8 mouse cellular contexts compared by ENCODE assay signal in the genomic region with DNA sequence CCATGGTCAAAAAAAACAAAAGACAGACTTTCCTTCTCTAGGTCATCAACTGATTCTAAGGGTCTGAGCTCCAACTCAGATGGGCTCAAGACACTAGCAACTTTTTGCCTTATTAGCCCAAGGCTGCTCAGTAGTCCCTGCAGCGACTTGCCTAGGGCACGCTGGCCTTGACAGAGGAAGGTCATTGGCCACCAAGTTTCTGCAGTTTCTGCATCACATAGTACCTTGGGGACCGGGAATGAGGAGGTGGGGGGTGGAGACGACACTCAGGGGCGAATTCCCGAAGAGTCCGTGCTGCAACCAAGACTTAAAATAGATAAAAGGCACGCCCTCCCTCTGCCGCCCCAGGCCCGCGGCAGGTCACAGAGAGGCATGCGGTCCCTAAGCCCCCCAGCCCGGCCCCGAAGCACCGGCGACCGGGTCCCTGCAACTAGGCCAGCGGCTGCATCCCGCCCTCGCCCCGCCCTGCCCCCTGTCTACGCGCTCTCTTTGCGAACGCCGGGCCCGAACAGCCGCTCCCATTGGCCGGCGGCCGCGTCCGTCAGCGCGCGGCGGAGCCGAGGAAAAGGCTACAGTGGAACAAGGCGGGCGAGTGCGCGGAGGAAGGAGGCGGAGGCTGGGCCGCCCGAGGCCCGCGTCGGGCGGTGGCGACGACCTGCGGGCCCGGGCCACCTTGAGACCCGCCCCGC. TPM values are rescaled to one million over a fixed set of nuclear protein-coding genes. Genes with fewer than 3 reads are reported as not detected.
A peak's percentile ranks its signal among the peaks of the same experiment; 100 is the strongest.
DNase-seq lines count a peak whose midpoint lies in the region; ATAC-seq lines count a peak whose summit lies in the region.

No protein-coding gene starts in this region.

- no peaks in the 10 kb centered on the region for H3K36me3 ChIP-seq in hindbrain, embryonic 16.5 days (ENCODE audit: control insufficient read depth, insufficient read depth, low read length)
- H3K36me3 ChIP-seq in macrophage (ENCODE audit: inconsistent target), result no peaks in the 10 kb centered on the region

- H3K27ac ChIP-seq in hindbrain, embryonic 16.5 days (ENCODE audit: low read depth, low read length), result peak overlapping the region; percentile 94
- H3K27ac ChIP-seq in macrophage, result no peak overlapping the region

- ATAC-seq in hindbrain, embryonic 16.5 days, result peak; percentile 96

- H3K9me3 ChIP-seq in hindbrain, embryonic 16.5 days (ENCODE audit: control insufficient read depth, low read length), result no peaks in the 10 kb centered on the region

- H3K4me1 ChIP-seq in hindbrain, embryonic 16.5 days (ENCODE audit: control insufficient read depth, insufficient read depth, low read depth, low read length), result peaks cover 25% of the 10 kb centered on the region

- peak overlapping the region; percentile 98 for H3K9ac ChIP-seq in hindbrain, embryonic 16.5 days (ENCODE audit: low read depth, low read length)

- H3K4me3 ChIP-seq in hindbrain, embryonic 16.5 days (ENCODE audit: low read length), result peak overlapping the region; percentile 79
- peak overlapping the region; percentile 33 for H3K4me3 ChIP-seq in macrophage (ENCODE audit: inconsistent target)

- peak; percentile 88 for DNase-seq in R1 (ENCODE audit: low read depth, low spot score)
- peak; percentile 98 to 99 for DNase-seq in cerebellum, postnatal 25 days
- DNase-seq in frontal cortex, postnatal 36 days (ENCODE audit: low spot score in 2 of 2), result peak; percentile 93 to 94
- DNase-seq in left cerebral cortex, adult 18-20 months (ENCODE audit: low spot score in 2 of 2), result peak; percentile 92 to 95
- peak; percentile 96 for DNase-seq in right cerebral cortex, adult 18-20 months
- peak; percentile 85 for DNase-seq in urinary bladder, postnatal 10 days (ENCODE audit: low spot score)

- H3K79me2 ChIP-seq in macrophage (ENCODE audit: inconsistent target), result no peaks in the 10 kb centered on the region

- H3K4me2 ChIP-seq in hindbrain, embryonic 16.5 days (ENCODE audit: low read length), result peak overlapping the region; percentile 87

- under 1% methylated on average over 34 of the region's 55 CpGs for WGBS in hindbrain, embryonic 16.5 days
- 3% methylated on average over 33 of the region's 55 CpGs for WGBS in macrophage (ENCODE audit: missing documents)

- no peaks in the 10 kb centered on the region; the same call in 1 of the 2 replicates for H3K27me3 ChIP-seq in hindbrain, embryonic 16.5 days (replicated peaks; ENCODE audit: control insufficient read depth, insufficient read depth, low read length)

RNA-seq across cellular contexts. Expression of a gene that starts 0.7 kb away (rescaled TPM):
- polyA plus RNA-seq in hindbrain, embryonic 16.5 days (2015; fragmentation: Nextera tagmentation; extraction: Ambion mirVana), result 1.9 and 2.3 TPM in 2 replicates
- total RNA-seq in left cerebral cortex, adult 18-20 months (2021), result 10 to 100 TPM; 21.1 to 22.5 TPM
- 10 to 100 TPM in 5 of 26 experiments, 1 to 10 TPM in 21; 2.4 to 13.4 (median 6.7) TPM for total RNA-seq in macrophage (2018; cell fraction: chromatin; rRNA removed)
- 1 to 10 TPM in 20 of 26 experiments, under 1 TPM in 6; 0.76 to 2.6 (median 1.6) TPM for total RNA-seq in macrophage (2018; cell fraction: cytosol; rRNA removed)
- 10 to 100 TPM in 3 of 26 experiments, 1 to 10 TPM in 23; 1.6 to 13.3 (median 4.8) TPM for total RNA-seq in macrophage (2018; cell fraction: nucleus; rRNA removed)
- polyA plus RNA-seq in macrophage (2018), result 1.0 to 2.4 TPM (median 1.1 TPM) in 3 replicates
